Mouse (Mus musculus): ENCODE measurements around the gene Krtap21-1.

Krtap21-1 gene

DNA sequence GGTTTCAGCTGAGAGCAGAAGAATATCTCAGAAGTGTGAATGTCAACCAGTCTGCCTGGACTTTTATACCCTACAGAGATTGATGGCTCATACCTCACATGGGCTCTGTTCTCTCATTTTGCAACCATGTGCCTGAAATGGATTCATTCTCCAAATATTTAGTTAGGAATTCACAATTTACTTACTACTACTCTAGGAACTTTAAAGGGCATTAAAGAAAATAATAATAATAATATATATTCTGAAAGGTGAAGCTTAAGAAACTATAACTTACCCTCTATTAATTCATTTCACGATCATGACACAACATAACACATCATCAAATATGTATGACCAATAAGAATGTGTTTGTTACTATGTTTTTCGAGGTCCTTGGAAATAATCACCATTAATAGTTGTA lies at the start of gene Krtap21-1:
Gene Krtap21-1, minus strand, starts transcription at position 101 of the 400 bp plus-strand sequence.
- DNase-seq, result no peak

- no peak for DNase-seq
These were observed 25.9 kb upstream of the Krtap21-1 start for GRCm38 (mm10) chr16:89429586-89429985.

GRCm38 (mm10) chr16:89425310-89425709 lies 21.6 kb upstream of the Krtap21-1 start:
- no peak for DNase-seq

DNA sequence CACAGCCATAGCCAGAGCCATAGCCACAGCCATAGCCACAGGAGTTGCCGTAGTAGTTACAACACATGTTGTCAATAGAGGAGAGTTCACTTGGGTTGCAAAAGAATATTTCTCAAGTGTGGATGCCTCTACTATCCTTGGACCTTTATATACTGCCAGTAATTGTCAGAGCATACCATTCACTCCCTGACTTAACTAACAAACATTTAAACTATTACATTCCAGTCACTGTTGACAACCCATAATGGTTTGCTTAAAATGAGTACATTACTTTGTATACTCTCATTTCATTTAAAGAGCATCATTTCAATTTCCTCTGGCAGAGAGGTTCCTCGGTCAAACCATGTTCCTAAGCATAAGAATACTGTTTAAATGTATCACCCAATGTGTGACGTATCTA lies 16.3 kb upstream of the Krtap21-1 start, which contains the start of gene Krtap6-2:
Gene Krtap6-2, minus strand, starts transcription at position 101 of the 400 bp plus-strand sequence.
- no peak for DNase-seq

DNA sequence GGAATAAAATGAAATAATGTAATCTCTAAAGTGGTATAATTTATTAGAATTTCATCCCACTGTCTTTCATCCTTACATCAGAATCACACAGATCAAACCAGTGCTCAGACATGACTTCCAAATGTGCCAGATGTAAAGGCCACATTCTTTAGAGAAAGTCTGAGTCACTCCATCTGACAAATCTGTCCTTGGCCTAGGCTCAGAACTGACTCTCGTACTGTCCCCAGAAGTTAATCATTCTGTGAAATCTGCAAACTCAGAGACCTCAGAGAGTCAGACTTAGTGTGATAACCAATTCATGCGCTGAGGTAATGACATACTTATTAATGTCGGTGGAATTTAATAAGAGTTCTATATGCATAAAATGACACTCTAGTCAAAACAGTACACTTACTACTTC lies 12.6 kb upstream of the Krtap21-1 start:
- DNase-seq, result no peak

- DNase-seq, result no peak
These were observed 6.8 kb upstream of the Krtap21-1 start for GRCm38 (mm10) chr16:89410345-89411068.

DNA sequence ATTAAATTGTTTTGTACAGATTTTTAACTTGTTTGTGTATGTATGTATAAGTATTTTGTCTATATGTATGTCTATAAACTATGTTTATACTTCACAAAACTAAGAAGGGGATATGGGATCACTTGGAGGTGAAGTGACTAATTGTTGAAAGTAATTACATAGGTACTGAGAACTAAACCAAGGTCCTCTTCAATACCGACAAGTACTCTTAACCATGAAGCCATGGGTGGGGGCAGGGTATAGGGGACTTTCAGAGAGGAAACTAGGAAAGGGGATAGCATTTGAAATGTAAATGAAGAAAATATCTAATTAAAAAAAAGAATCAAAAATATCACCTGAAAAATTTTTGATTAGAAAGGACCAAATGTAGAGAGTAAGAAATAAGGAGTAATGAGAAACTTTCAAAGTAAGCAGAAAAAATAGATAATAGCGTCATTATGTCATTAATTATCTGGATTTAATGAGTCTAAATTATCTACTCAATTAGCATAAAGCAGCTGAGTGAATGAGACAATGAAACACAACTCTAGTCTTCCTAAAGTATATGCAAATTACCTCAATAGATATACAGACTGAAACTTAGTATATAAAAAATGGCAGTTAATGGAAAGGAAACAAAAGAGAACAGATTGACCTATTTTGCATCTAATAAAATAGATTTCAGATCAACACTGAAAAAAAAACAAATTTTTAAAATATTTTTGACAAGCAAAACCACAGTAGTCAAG lies 30.8 kb downstream of the Krtap21-1 start:
- DNase-seq, result no peak
